Mouse (Mus musculus): Measurements from ENCODE around the gene Rasl11a.

DNA sequence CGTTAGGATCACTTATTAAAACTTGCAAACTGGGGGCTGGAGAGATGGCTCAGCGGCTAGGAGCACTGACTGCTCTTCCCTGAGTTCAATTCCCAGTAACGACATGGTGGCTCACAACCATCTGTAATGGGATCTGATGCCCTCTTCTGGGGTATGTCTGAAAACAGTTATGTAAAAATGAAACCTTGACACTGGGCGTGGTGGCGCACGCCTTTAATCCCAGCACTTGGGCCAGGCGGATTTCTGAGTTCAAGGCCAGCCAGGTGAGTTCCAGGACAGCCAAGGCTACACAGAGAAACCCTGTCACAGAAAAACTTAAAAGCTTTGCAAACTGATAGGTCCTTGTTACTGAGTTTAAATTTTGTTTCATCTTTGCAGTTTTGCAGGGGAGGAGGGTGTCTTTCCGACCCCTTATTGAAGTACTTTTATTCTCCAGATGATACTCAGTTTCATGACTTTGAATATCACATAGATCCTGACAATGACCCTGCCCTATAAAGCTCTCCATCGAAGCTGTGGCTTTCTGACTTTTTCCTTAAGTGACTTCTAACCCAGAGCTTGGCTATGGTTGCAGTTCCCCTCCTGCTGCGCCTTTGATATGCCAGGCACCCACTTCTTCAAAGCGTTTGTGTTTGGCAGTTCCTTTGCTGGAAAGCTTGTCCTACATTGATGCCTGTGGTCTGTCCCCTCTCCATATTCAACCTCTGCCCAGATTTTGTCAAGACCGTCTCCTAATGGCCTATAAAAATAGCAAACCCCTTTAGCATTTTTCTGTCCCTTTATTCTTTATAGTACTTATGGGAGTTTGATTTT lies 5.8 kb upstream of the Rasl11a start:
- TF ChIP-seq CTCF (IDR thresholded peaks at IDR 0.05; ENCODE audit: borderline replicate concordance, insufficient read depth, low read depth, low read length) (no peak), POLR2A (IDR thresholded peaks at IDR 0.05; ENCODE audit: borderline replicate concordance, insufficient read depth, low read length) (no peak)
